Mouse (Mus musculus) spleen, adult 2 months (tissue): ENCODE data around the gene Alox12.

Source experiments
- CTCF ChIP-seq: fragments of 200-500 bp; IDR thresholded peaks from 2 replicates; pipeline ENCODE4 v1.5.1; 2011; ENCODE audit warnings: mild to moderate bottlenecking, inconsistent platforms; ENCODE audit not compliant: insufficient read depth, insufficient read length, insufficient replicate concordance; ENCODE audit errors: extremely low read depth
- POLR2A ChIP-seq: fragments of 200-500 bp; IDR thresholded peaks from 2 replicates; pipeline ENCODE4 v1.6.1; 2011; ENCODE audit warnings: low read depth, low read length, inconsistent platforms

GRCm38 (mm10) chr11:70247136-70247845 lies 7.9 kb downstream of the Alox12 start:
- TF ChIP-seq POLR2A (no peak), CTCF (peak; percentile 41; the same call in 1 of the 2 replicates)
